9 mouse cellular contexts compared by ENCODE assay signal in genomic region chr5:135630598-135630997, GRCm38 (mm10). TPM values are rescaled to one million over a fixed set of nuclear protein-coding genes. Genes with fewer than 3 reads are reported as not detected.
DNase-seq lines count a peak whose midpoint lies in the region; ATAC-seq and TF ChIP-seq lines count a peak whose summit lies in the region.
"Had no signal": no experiment of that assay in that cellular context is flagged by ENCODE, and none has a peak within 500 bp of the region (broad histone marks: within the 10 kb centered on the region; RNA-seq: fewer than 3 reads in every experiment).

No protein-coding gene starts in this region.

- H3K79me2 ChIP-seq in CH12.LX (replicated peaks; ENCODE audit: control insufficient read depth, extremely low read depth, insufficient read depth, poor library complexity, severe bottlenecking): peaks cover 12% of the 10 kb centered on the region

- no peak overlapping the region for H3K9ac ChIP-seq in hindbrain, embryonic 14.5 days
- no peak overlapping the region for H3K9ac ChIP-seq in hindbrain, embryonic 16.5 days (ENCODE audit: low read depth, low read length)
- no peak overlapping the region for H3K9ac ChIP-seq in CH12.LX (ENCODE audit: insufficient read depth, low read depth)
- H3K9ac ChIP-seq: lung, embryonic 15.5 days had no signal

- peaks cover 7% of the 10 kb centered on the region for H3K36me3 ChIP-seq in hindbrain, embryonic 14.5 days (replicated peaks; ENCODE audit: control insufficient read depth, insufficient read depth)
- H3K36me3 ChIP-seq in hindbrain, embryonic 16.5 days (ENCODE audit: control insufficient read depth, insufficient read depth, low read length): peaks cover 5% of the 10 kb centered on the region
- peaks cover under 1 to 13% of the 10 kb centered on the region in 2 experiments for H3K36me3 ChIP-seq in CH12.LX (replicated peaks in 1 of 2; ENCODE audit: control insufficient read depth in 1 of 2, insufficient read depth in 1 of 2, low read length in 1 of 2)

- WGBS in hindbrain, embryonic 14.5 days: 25% methylated on average over 3 of the region's 3 CpGs
- WGBS in hindbrain, embryonic 16.5 days: 33% methylated on average over 3 of the region's 3 CpGs

- TF ChIP-seq RAD21 in CH12.LX (IDR thresholded peaks at IDR 0.05; ENCODE audit: low read depth, low read length): no peak; the same call in 1 of the 2 replicates

- intact Hi-C loops in left cerebral cortex, postnatal 10 days (cut with DNase I): loop anchor here (5.0 kb wide), 1 partner anchor 132 kb away; no protein-coding TSS in a partner anchor

- peak; percentile 76 to 80 for TF ChIP-seq CTCF in CH12.LX (conservative IDR thresholded peaks at IDR 0.05 in 1 of 2, IDR thresholded peaks at IDR 0.05 in 1 of 2; ENCODE audit: low read depth in 2 of 2, low read length in 2 of 2)

- no peak for TF ChIP-seq EP300 in CH12.LX (IDR thresholded peaks at IDR 0.05; ENCODE audit: low read length)

- dilution Hi-C loops in CH12.LX (cut with MboI; ENCODE audit: extremely low pct_ligation_motif_present, extremely low pct_unique_long_range_greater_than_20kb, low sequenced_read_pairs): no loop called here

- no peak for ATAC-seq in hindbrain, embryonic 14.5 days (ENCODE audit: low FRiP score)
- no peak for ATAC-seq in hindbrain, embryonic 16.5 days
- ATAC-seq in erythroblast, adult 5-6 weeks (replicated peaks; ENCODE audit: low FRiP score, poor library complexity, severe bottlenecking): 0 out of 2 replicates have a peak, but pooled peaks have one; percentile 28
- no peak for ATAC-seq in megakaryocyte-erythroid progenitor cell, adult 5-6 weeks (replicated peaks; ENCODE audit: low FRiP score, low TSS enrichment, poor library complexity, severe bottlenecking)

- H3K4me1 ChIP-seq in hindbrain, embryonic 14.5 days (replicated peaks; ENCODE audit: control insufficient read depth, insufficient read depth, low read length): peaks cover 10% of the 10 kb centered on the region
- H3K4me1 ChIP-seq in hindbrain, embryonic 16.5 days (ENCODE audit: control insufficient read depth, insufficient read depth, low read depth, low read length): peaks cover 6% of the 10 kb centered on the region
- peaks cover 2 to 15% of the 10 kb centered on the region in 2 experiments; a peak in 3 of 4 replicates for H3K4me1 ChIP-seq in CH12.LX (ENCODE audit: control insufficient read depth in 1 of 2, insufficient read depth in 2 of 2)

- no peaks in the 10 kb centered on the region for H3K27me3 ChIP-seq in hindbrain, embryonic 14.5 days (ENCODE audit: control insufficient read depth, insufficient read depth, low read length)
- no peaks in the 10 kb centered on the region for H3K27me3 ChIP-seq in hindbrain, embryonic 16.5 days (replicated peaks; ENCODE audit: control insufficient read depth, insufficient read depth, low read length)
- peaks cover 2% of the 10 kb centered on the region for H3K27me3 ChIP-seq in CH12.LX (replicated peaks)
- H3K27me3 ChIP-seq: lung, embryonic 15.5 days had no signal

- in situ Hi-C loops in CH12.LX (cut with MboI; ENCODE audit: low pct_ligation_motif_present, low pct_unique_long_range_greater_than_20kb, low sequenced_read_pairs): loop anchor here (5.0 to 10.0 kb wide), 2 partner anchors 54 to 117 kb away; no protein-coding TSS in a partner anchor

- no peaks in the 10 kb centered on the region for H3K9me3 ChIP-seq in hindbrain, embryonic 14.5 days (ENCODE audit: control insufficient read depth, low read length)
- H3K9me3 ChIP-seq in hindbrain, embryonic 16.5 days (ENCODE audit: control insufficient read depth, low read length): no peaks in the 10 kb centered on the region
- H3K9me3 ChIP-seq in CH12.LX (replicated peaks; ENCODE audit: low read length): no peaks in the 10 kb centered on the region
- H3K9me3 ChIP-seq: lung, embryonic 15.5 days had no signal

- DNase-seq in hindbrain, embryonic 14.5 days (ENCODE audit: low spot score): peak; percentile 69
- DNase-seq in CH12.LX (ENCODE audit: extremely low read depth): peak; percentile 69
- peak; percentile 55 to 84 for DNase-seq in adrenal gland, postnatal 36 days
- peak; percentile 36 to 61 for DNase-seq in left cerebral cortex, postnatal 10 days (ENCODE audit: extremely low spot score in 1 of 2, low spot score in 2 of 2)
- DNase-seq in right cerebral cortex, postnatal 10 days (ENCODE audit: low spot score in 2 of 2): peak; percentile 45 to 68

- no peak overlapping the region for H3K27ac ChIP-seq in hindbrain, embryonic 14.5 days
- no peak overlapping the region for H3K27ac ChIP-seq in hindbrain, embryonic 16.5 days (ENCODE audit: low read depth, low read length)
- no peak overlapping the region for H3K27ac ChIP-seq in CH12.LX (ENCODE audit: insufficient read depth, low read depth)
- H3K27ac ChIP-seq: lung, embryonic 15.5 days had no signal

- no peak overlapping the region for H3K4me3 ChIP-seq in hindbrain, embryonic 14.5 days (replicated peaks; ENCODE audit: low read length)
- H3K4me3 ChIP-seq in hindbrain, embryonic 16.5 days (ENCODE audit: low read length): no peak overlapping the region
- no peak overlapping the region for H3K4me3 ChIP-seq in CH12.LX (replicated peaks in 1 of 3; ENCODE audit: low read depth in 2 of 3, low read length in 2 of 3, poor library complexity in 1 of 3)
- H3K4me3 ChIP-seq: lung, embryonic 15.5 days had no signal

- TF ChIP-seq POLR2A in CH12.LX (IDR thresholded peaks at IDR 0.05; ENCODE audit: low read depth, low read length): no peak

- no peak overlapping the region for H3K4me2 ChIP-seq in hindbrain, embryonic 14.5 days (replicated peaks)
- no peak overlapping the region for H3K4me2 ChIP-seq in hindbrain, embryonic 16.5 days (ENCODE audit: low read length)
- no peak overlapping the region for H3K4me2 ChIP-seq in CH12.LX (ENCODE audit: insufficient read depth, low read depth, poor library complexity, severe bottlenecking)
- H3K4me2 ChIP-seq: lung, embryonic 15.5 days had no signal

TF ChIP-seq in CH12.LX, 34 proteins besides CTCF, POLR2A, EP300 and RAD21:
- TF ChIP-seq ZNF384 (IDR thresholded peaks at IDR 0.05; ENCODE audit: low read depth, low read length): peak; percentile 72
- TF ChIP-seq NRF1 (IDR thresholded peaks at IDR 0.05; ENCODE audit: low read depth, low read length): no peak
- TF ChIP-seq TBP (conservative IDR thresholded peaks at IDR 0.05; ENCODE audit: low read depth, low read length): no peak
- peak; percentile 48 for TF ChIP-seq SMC3 (IDR thresholded peaks at IDR 0.05; ENCODE audit: low read depth, low read length)

RNA-seq across cellular contexts. Expression of gene Rhbdd2, which starts 1.8 kb away (rescaled TPM):
- 103 and 104 TPM in 2 replicates for polyA plus RNA-seq in hindbrain, embryonic 14.5 days (2014; fragmentation: Nextera tagmentation; extraction: Ambion mirVana)
- polyA plus RNA-seq in hindbrain, embryonic 16.5 days (2015; fragmentation: Nextera tagmentation; extraction: Ambion mirVana): 96.9 and 98.5 TPM in 2 replicates
- total RNA-seq in CH12.LX (2012; rRNA removed) (5.6 and 6.4 TPM in 2 replicates), CH12.LX (2014; rRNA removed) (3.3 and 3.7 TPM in 2 replicates)
- 19.8 and 21.3 TPM in 2 replicates for polyA plus RNA-seq in CH12.LX (2012; ENCODE audit: insufficient read length, low read depth)
- 10 to 100 TPM; 46.9 to 48.8 TPM for total RNA-seq in adrenal gland, postnatal 36 days (2021)
- total RNA-seq in erythroblast, adult 5-6 weeks (2015; ENCODE audit: low replicate concordance): 9.6 and 9.8 TPM in 2 replicates
- 0.28 and 5.1 TPM in 2 replicates for total RNA-seq in erythroblast, adult 5-6 weeks (2017; ENCODE audit: low replicate concordance)
- total RNA-seq in left cerebral cortex, postnatal 10 days (2021): 10 to 100 TPM; 77.6 to 82.7 TPM
- 25.2 and 47.5 TPM in 2 replicates for total RNA-seq in megakaryocyte-erythroid progenitor cell, adult 5-6 weeks (2014; fragmentation: Nextera tagmentation)
- total RNA-seq in megakaryocyte-erythroid progenitor cell, adult 5-6 weeks (2017): 9.5 and 11.2 TPM in 2 replicates

RNA-seq across cellular contexts. Expression of gene Por, which starts 39.2 kb away (rescaled TPM):
- polyA plus RNA-seq in hindbrain, embryonic 14.5 days (2014; fragmentation: Nextera tagmentation; extraction: Ambion mirVana): 79.7 and 84.1 TPM in 2 replicates
- polyA plus RNA-seq in hindbrain, embryonic 16.5 days (2015; fragmentation: Nextera tagmentation; extraction: Ambion mirVana): 101 and 108 TPM in 2 replicates
- total RNA-seq in CH12.LX (2012; rRNA removed) (40.2 and 41.2 TPM in 2 replicates), CH12.LX (2014; rRNA removed) (16.3 and 17.3 TPM in 2 replicates)
- polyA plus RNA-seq in CH12.LX (2012; ENCODE audit: insufficient read length, low read depth): 54.3 and 56.8 TPM in 2 replicates
- 100 to 1,000 TPM; 300 to 324 TPM for total RNA-seq in adrenal gland, postnatal 36 days (2021)
- 8.8 and 9.0 TPM in 2 replicates for total RNA-seq in erythroblast, adult 5-6 weeks (2015; ENCODE audit: low replicate concordance)
- total RNA-seq in erythroblast, adult 5-6 weeks (2017; ENCODE audit: low replicate concordance): 9.9 and 14.5 TPM in 2 replicates
- total RNA-seq in left cerebral cortex, postnatal 10 days (2021): 10 to 100 TPM; 68.2 to 70.0 TPM
- total RNA-seq in megakaryocyte-erythroid progenitor cell, adult 5-6 weeks (2014; fragmentation: Nextera tagmentation): 49.6 and 57.4 TPM in 2 replicates
- 58.7 and 73.2 TPM in 2 replicates for total RNA-seq in megakaryocyte-erythroid progenitor cell, adult 5-6 weeks (2017)

RNA-seq across cellular contexts. Expression of gene Ccl24, which starts 57.7 kb away (rescaled TPM):
- polyA plus RNA-seq in hindbrain, embryonic 14.5 days (2014; fragmentation: Nextera tagmentation; extraction: Ambion mirVana): 2.9 and 3.6 TPM in 2 replicates
- polyA plus RNA-seq in hindbrain, embryonic 16.5 days (2015; fragmentation: Nextera tagmentation; extraction: Ambion mirVana): 2.1 and 2.4 TPM in 2 replicates
- total RNA-seq in CH12.LX (2012; rRNA removed) (not detected in 2 replicates), CH12.LX (2014; rRNA removed) (not detected in 2 replicates)
- not detected in 2 replicates for polyA plus RNA-seq in CH12.LX (2012; ENCODE audit: insufficient read length, low read depth)
- total RNA-seq in adrenal gland, postnatal 36 days (2021): under 1 TPM; 0.73 to 0.82 TPM
- total RNA-seq in erythroblast, adult 5-6 weeks (2015; ENCODE audit: low replicate concordance): not detected in 2 replicates
- not detected in 2 replicates for total RNA-seq in erythroblast, adult 5-6 weeks (2017; ENCODE audit: low replicate concordance)
- under 1 TPM in 1 of 2 experiments, not detected in 1; 0.28 TPM for total RNA-seq in left cerebral cortex, postnatal 10 days (2021)
- total RNA-seq in megakaryocyte-erythroid progenitor cell, adult 5-6 weeks (2014; fragmentation: Nextera tagmentation): not detected in 2 replicates
- total RNA-seq in megakaryocyte-erythroid progenitor cell, adult 5-6 weeks (2017): not detected in 2 replicates

Comparison
In these comparisons a context has a peak if more than half of its experiments do, and no peak if none do; other contexts are left out.
1. RNA of gene Por, which starts 39.2 kb away (total RNA-seq): 300 to 324 TPM in adrenal gland, postnatal 36 days; 68.2 to 70.0 TPM in left cerebral cortex, postnatal 10 days, 49.6 to 73.2 TPM in megakaryocyte-erythroid progenitor cell, adult 5-6 weeks, 16.3 to 41.2 TPM in CH12.LX and 8.8 to 14.5 TPM in erythroblast, adult 5-6 weeks; every median in the first group is over 4 times any median in the second.
2. Peak in every context shown above with its lines, with median percentiles within 50 percentile points of each other: DNase-seq.